Mouse (Mus musculus) spleen, adult 2 months (tissue): ENCODE measurements around the gene Flt4.
"Not testable (repeated sequence)": the region's sequence is repeated elsewhere in the genome, so short reads cannot be mapped to it uniquely, and the experiment has no call there.

Experiments used
- CTCF ChIP-seq: fragments of 200-500 bp; IDR thresholded peaks from 2 replicates; pipeline ENCODE4 v1.5.1; 2011; ENCODE audit warnings: mild to moderate bottlenecking, inconsistent platforms; ENCODE audit not compliant: insufficient read depth, insufficient read length, insufficient replicate concordance; ENCODE audit errors: extremely low read depth
- POLR2A ChIP-seq: fragments of 200-500 bp; IDR thresholded peaks from 2 replicates; pipeline ENCODE4 v1.6.1; 2011; ENCODE audit warnings: low read depth, low read length, inconsistent platforms

DNA sequence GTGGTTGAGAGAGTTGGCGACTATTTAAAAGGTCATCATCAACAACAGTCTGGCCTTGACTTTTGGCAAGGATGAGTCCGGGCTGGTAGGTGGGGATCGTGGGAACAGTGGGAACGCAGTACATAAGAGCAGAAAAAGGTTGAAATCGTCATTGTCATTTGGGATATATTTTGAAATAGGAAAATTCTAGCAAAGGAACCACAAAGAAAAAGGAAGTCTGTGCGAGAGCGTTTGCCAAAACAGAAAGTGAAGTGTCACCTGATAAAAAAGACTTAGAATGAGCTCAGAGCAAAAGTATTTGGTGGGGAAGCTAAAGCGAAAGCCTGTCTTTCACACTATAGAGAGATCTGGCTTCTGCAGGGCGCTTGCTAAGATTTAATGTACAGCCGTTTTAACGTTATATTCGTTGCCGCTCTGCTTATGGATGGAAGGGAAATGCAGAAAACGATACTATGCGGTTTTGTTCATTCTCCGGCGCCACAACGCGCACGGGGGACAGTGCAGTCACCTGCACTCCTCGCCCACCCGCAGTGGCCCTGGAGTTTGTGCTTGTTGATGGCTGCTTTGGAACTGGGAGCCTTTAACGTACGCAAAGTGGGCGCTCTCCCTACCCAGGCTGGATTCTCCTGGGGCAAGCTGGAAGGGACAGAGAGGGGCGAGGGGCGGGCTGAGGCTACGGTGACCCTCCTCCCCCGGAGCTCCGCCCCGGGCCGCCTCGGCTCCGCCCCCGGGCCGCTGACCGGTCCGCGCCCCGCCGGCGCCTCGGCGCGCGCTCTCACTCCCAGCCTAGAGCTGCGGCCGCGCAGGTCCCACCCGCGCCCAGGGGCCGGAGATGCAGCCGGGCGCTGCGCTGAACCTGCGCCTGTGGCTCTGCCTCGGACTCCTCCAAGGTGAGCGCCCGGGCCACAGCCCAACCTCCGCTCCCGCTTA, at the start of gene Flt4:
- not testable (repeated sequence) for TF ChIP-seq CTCF, POLR2A
